Mouse (Mus musculus) olfactory bulb, adult 2 months (tissue): ENCODE data around the gene Trnt1. TPM values are rescaled to one million over a fixed set of nuclear protein-coding genes. Genes with fewer than 3 reads are reported as not detected.

Experiments used
- H3K27ac ChIP-seq: fragments of 200-500 bp; 2 replicates; pipeline ENCODE4 v1.5.1; 2012; ENCODE audit warnings: low read depth, low read length; ENCODE audit not compliant: insufficient read depth
- H3K4me1 ChIP-seq: fragments of 200-500 bp; 2 replicates; pipeline ENCODE4 v1.6.1; 2012; ENCODE audit warnings: low read length; ENCODE audit not compliant: control insufficient read depth, insufficient read depth
- H3K4me3 ChIP-seq: fragments of 200-500 bp; 2 replicates; pipeline ENCODE4 v1.5.1; 2012; ENCODE audit warnings: mild to moderate bottlenecking, low read depth, low read length, moderate library complexity; ENCODE audit not compliant: insufficient read depth
- CTCF ChIP-seq: fragments of 200-500 bp; IDR thresholded peaks from 2 replicates; pipeline ENCODE4 v1.5.1; 2012; ENCODE audit warnings: low read depth, mild to moderate bottlenecking, low read length, moderate library complexity; ENCODE audit not compliant: insufficient read depth
- POLR2A ChIP-seq: fragments of 200-500 bp; IDR thresholded peaks from 2 replicates; pipeline ENCODE4 v1.6.1; 2012; ENCODE audit warnings: mild to moderate bottlenecking, low read depth, low read length, moderate library complexity; ENCODE audit not compliant: insufficient read depth
- WGBS: fragments of 180-500 bp; shearing (Covaris S2); methylation state at CpG from one replicate; pipeline ENCODE4 v1.1.7; 2018; 5-methylcytosine and 5-hydroxymethylcytosine counted together
- polyA plus RNA-seq: library from polyadenylated mRNA; stranded (reverse); fragments of >200 nt; gene quantifications from 2 replicates; pipeline ENCODE4 v1.2.4, GENCODE M21; 2012; ENCODE audit warnings: low replicate concordance; ENCODE audit not compliant: missing spikeins, insufficient read depth, insufficient read length

Trnt1 gene
- polyA plus RNA-seq, 1 experiment = not detected

GRCm38 (mm10) chr6:106799333-106800226, 30.7 kb downstream of the Trnt1 start, which contains the start of gene Crbn:
Gene Crbn, minus strand, starts transcription at chr6:106800077.
- TF ChIP-seq CTCF (peak; percentile 96), POLR2A (no peak; the same call in 1 of the 2 replicates)
- 3% methylated on average over 57 of the region's 57 CpGs for WGBS
- no peak within 1 kb of the TSS for H3K27ac ChIP-seq
- peak within 1 kb of the TSS; percentile 93 for H3K4me3 ChIP-seq
- H3K4me1 ChIP-seq = peaks cover 4% of the 10 kb centered on the region; the same call in 1 of the 2 replicates

- TF ChIP-seq CTCF (no peak), POLR2A (no peak)
- WGBS = 52% methylated on average over 5 of the region's 5 CpGs
- peak overlapping the region; percentile 93 for H3K4me3 ChIP-seq
- peaks cover 4% of the 10 kb centered on the region; the same call in 1 of the 2 replicates for H3K4me1 ChIP-seq
- no peak overlapping the region for H3K27ac ChIP-seq
Measured at GRCm38 (mm10) chr6:106800227-106800557, 31.3 kb downstream of the Trnt1 start.

GRCm38 (mm10) chr6:106804904-106805303, 36.0 kb downstream of the Trnt1 start:
- WGBS = 12% methylated on average over 2 of the region's 2 CpGs
- Histone ChIP-seq H3K27ac (no peak overlapping the region), H3K4me1 (no peaks in the 10 kb centered on the region), H3K4me3 (no peak overlapping the region)
- no peak for TF ChIP-seq CTCF
- TF ChIP-seq POLR2A = no peak

GRCm38 (mm10) chr6:106809161-106809560, 40.2 kb downstream of the Trnt1 start:
- H3K27ac ChIP-seq = no peak overlapping the region
- H3K4me3 ChIP-seq = no peak overlapping the region
- 60% methylated on average over 2 of the region's 2 CpGs for WGBS
- no peak for TF ChIP-seq CTCF
- TF ChIP-seq POLR2A = no peak
- H3K4me1 ChIP-seq = no peaks in the 10 kb centered on the region

- Histone ChIP-seq H3K4me1 (no peaks in the 10 kb centered on the region), H3K27ac (no peak overlapping the region), H3K4me3 (no peak overlapping the region)
- no peak for TF ChIP-seq CTCF
- TF ChIP-seq POLR2A = no peak
- WGBS = 64% methylated on average over 3 of the region's 3 CpGs
Measured at GRCm38 (mm10) chr6:106810686-106811085, 41.8 kb downstream of the Trnt1 start.

- no peak overlapping the region for H3K27ac ChIP-seq
- no peak overlapping the region for H3K4me3 ChIP-seq
- TF ChIP-seq CTCF (no peak), POLR2A (no peak)
- H3K4me1 ChIP-seq = no peaks in the 10 kb centered on the region
Measured at GRCm38 (mm10) chr6:106819246-106819645, 50.3 kb downstream of the Trnt1 start.

- H3K27ac ChIP-seq = no peak overlapping the region
- H3K4me3 ChIP-seq = no peak overlapping the region
- H3K4me1 ChIP-seq = no peaks in the 10 kb centered on the region
- TF ChIP-seq POLR2A = no peak
- TF ChIP-seq CTCF = no peak
- 84% methylated on average over 3 of the region's 3 CpGs for WGBS
Measured at GRCm38 (mm10) chr6:106819906-106820305, 51.0 kb downstream of the Trnt1 start.

GRCm38 (mm10) chr6:106820566-106820965, 51.6 kb downstream of the Trnt1 start:
- TF ChIP-seq CTCF (no peak), POLR2A (no peak)
- H3K27ac ChIP-seq = no peak overlapping the region
- H3K4me3 ChIP-seq = no peak overlapping the region
- H3K4me1 ChIP-seq = no peaks in the 10 kb centered on the region

GRCm38 (mm10) chr6:106822329-106822728, 53.4 kb downstream of the Trnt1 start:
- TF ChIP-seq POLR2A = no peak
- TF ChIP-seq CTCF = no peak
- Histone ChIP-seq H3K4me1 (no peaks in the 10 kb centered on the region), H3K27ac (no peak overlapping the region), H3K4me3 (no peak overlapping the region)
- WGBS = 50% methylated on average over 1 of the region's 1 CpGs

Other genes with a start within 250 kb of the Trnt1 start
- gene Il5ra, start 20.1 kb upstream of the Trnt1 start, polyA plus RNA-seq = not detected in 2 replicates
- gene Crbn, start 31.0 kb downstream of the Trnt1 start, polyA plus RNA-seq = not detected in 2 replicates